Mouse (Mus musculus) layer of hippocampus, adult 9-10 months (tissue): ENCODE data around the gene Hist1h2bh.
A peak's percentile ranks its signal among the peaks of the same experiment; 100 is the strongest.
"Not testable (repeated sequence)": the region's sequence is repeated elsewhere in the genome, so short reads cannot be mapped to it uniquely, and the experiment has no call there.

Source experiments
- DNase-seq: peaks from one replicate; pipeline ENCODE4 v3.0.0; 2022; ENCODE audit warnings: low spot score

The Hist1h2bh gene

GRCm38 (mm10) chr13:23573898-23574524 is 30.8 kb upstream of the Hist1h2bh start, which contains the start of the genes Hist1h2bf and Hist1h2ad:
TSS of gene Hist1h2bf (minus strand) at chr13:23574196.
TSS of gene Hist1h2ad (plus strand) at chr13:23574381.
- peak; percentile 96 for DNase-seq

- not testable (repeated sequence) for DNase-seq
Observed at GRCm38 (mm10) chr13:23573034-23573897, 30.1 kb upstream of the Hist1h2bh start.

DNA sequence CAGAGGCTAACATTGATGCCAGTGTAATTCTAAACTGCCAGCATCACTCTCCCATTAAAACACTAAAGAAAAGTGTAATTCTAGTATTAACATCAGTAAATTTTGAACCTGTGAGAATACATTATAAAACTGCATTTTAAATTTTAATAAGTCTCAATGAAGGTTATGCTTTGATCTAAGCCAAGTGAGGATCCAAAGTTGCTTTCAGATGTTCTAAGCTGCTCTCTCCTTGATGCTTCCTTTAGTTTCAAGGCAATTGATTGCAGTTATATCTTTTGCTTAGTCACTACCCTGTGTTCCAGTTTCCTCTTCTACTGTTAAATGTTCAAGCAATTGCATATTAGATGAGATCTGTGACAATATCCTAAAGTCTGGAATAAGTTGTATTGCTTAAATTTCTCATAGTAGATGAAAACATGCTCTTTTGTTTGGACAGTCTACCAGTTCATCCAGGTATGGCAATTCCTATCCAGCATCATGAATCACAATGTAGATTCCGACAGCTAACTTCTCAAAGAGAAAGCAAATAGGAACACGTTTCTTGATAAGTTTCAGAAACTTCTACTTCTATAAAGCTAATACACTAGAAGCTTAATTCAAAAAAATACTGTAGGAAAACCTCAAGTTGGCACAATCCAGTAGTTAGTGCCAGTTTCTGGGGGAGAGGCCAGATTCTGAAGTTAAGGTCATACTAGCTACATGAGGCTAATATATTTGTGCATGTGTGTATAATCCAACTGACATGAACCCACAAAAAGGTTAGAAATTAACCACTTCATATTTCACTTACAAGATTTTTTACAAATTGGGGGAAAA is 29.2 kb upstream of the Hist1h2bh start:
- no peak for DNase-seq

- not testable (repeated sequence) for DNase-seq
Observed at GRCm38 (mm10) chr13:23571504-23572217, 28.5 kb upstream of the Hist1h2bh start.

GRCm38 (mm10) chr13:23571022-23571503 is 27.9 kb upstream of the Hist1h2bh start, which contains the start of the genes Hist1h2ae and Hist1h2bg:
TSS of gene Hist1h2ae (minus strand) at chr13:23571220.
TSS of gene Hist1h2bg (plus strand) at chr13:23571396.
- peak; percentile 88 for DNase-seq

DNA sequence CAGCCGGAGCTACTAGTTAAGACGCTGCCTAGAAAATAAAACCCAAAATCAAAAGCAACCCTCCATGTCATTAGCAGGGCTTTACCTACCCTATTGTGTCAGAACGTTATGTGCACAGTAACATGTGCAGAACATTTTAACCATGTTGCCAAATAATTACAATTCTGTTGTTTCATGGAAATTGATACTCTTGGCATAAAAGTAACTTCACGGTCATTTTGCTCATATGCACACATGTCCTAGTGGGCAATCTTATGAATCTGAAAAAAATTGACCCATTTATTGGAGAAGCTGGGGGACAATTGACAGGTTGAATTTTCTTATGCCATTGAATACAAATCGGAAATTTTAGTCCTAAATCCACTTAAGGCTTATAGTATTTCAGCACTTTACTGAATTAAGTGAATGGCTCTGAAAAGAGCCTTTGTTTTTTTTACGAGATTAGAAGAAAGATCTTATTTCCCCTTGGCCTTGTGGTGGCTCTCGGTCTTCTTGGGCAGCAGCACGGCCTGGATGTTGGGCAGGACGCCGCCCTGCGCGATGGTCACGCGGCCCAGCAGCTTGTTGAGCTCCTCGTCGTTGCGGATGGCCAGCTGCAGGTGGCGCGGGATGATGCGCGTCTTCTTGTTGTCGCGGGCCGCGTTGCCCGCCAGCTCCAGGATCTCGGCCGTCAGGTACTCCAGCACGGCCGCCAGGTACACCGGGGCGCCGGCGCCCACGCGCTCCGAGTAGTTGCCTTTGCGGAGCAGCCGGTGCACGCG is 27.2 kb upstream of the Hist1h2bh start:
- DNase-seq, result not testable (repeated sequence)

DNA sequence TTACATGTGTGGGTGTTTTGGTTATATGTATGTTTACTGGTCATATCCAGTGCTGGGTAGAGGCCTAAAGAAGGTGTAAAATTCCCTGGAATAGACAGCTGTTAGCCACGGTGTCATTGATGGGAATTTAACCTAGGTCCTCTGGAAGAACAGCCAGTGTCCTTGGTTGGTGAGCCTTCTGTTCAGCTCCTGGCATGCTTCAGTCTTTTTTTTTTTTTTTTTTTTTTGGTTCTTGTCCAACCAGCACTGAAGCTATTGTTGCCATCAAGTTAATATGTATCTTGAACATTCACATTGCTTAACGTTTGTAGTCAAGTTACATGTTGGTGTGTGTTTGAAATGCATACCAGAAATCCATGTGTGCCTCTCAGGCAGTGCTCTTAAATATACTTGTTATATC is 21.3 kb upstream of the Hist1h2bh start:
- DNase-seq, result no peak

DNA sequence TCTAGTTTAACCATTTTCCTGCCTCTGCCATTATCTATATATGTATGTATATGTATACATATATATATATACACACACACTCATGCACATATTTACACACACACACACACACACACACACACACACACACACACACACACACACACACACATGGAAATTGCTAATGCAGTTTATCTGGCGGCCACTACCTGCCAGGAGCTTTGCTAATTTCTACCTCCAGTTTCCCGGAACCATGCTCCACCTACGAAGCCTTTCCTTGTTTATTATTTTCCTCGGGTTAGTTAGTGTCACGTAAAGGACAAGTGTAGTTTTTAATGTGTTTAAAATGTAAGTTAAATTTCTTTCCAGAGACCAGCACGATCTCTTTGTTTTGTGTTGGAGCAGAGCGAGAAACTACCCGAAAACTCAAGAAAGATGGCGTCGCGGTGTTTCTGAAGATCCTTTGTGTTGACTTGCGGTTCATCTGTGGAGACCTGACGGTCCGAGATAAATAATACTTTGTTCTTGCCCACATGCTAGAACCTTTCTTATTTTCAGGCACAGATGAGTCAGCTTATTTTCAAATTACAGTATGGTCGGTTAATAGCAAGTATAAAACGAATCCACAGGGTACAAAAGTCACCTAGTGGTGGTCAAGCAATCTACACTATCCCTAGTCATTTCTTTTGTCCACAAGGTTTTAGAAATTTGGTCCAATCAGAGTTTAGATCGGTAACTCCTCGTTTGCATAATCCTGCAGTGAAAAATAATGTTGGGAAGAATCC is 19.7 kb upstream of the Hist1h2bh start:
- no peak for DNase-seq

- peak; percentile 96 for DNase-seq
Observed at GRCm38 (mm10) chr13:23561883-23562659, 18.9 kb upstream of the Hist1h2bh start, which contains the start of gene Hist1h3e. TSS of gene Hist1h3e (minus strand) at chr13:23562369.

- not testable (repeated sequence) for DNase-seq
Observed at GRCm38 (mm10) chr13:23561531-23561882, 18.3 kb upstream of the Hist1h2bh start.

GRCm38 (mm10) chr13:23560699-23561098 is 17.5 kb upstream of the Hist1h2bh start:
- DNase-seq, result not testable (repeated sequence)

- DNase-seq, result no peak
Observed at GRCm38 (mm10) chr13:23556906-23557305, 13.7 kb upstream of the Hist1h2bh start.

DNA sequence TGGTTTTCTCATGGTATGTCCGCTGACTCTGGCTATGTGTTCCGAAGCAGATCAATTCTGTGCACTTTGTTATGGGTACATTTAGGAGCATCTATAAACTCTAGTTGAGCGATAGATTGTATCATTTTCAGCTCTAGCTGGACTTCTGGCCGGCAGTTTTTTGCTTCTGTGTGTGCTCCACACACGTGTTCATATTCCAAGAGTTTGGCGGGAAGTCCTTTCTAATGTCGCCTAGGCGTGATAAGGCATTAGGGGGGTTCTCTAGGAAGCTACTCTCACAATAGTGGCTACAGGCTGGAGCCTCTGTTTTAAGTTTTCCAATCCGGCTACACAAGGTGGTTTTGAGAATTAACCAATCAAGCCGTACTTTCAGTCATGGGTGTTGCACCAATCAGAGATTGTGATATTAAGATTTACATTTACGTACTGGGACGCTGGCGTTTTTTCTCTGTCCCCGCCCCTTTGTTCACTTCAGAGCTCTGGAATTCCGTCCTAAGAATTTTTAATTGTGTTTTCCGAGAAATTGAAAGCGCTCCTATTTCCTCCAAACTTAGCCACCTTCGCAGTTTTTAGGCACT is 12.7 kb upstream of the Hist1h2bh start:
- peak; percentile 87 for DNase-seq

DNA sequence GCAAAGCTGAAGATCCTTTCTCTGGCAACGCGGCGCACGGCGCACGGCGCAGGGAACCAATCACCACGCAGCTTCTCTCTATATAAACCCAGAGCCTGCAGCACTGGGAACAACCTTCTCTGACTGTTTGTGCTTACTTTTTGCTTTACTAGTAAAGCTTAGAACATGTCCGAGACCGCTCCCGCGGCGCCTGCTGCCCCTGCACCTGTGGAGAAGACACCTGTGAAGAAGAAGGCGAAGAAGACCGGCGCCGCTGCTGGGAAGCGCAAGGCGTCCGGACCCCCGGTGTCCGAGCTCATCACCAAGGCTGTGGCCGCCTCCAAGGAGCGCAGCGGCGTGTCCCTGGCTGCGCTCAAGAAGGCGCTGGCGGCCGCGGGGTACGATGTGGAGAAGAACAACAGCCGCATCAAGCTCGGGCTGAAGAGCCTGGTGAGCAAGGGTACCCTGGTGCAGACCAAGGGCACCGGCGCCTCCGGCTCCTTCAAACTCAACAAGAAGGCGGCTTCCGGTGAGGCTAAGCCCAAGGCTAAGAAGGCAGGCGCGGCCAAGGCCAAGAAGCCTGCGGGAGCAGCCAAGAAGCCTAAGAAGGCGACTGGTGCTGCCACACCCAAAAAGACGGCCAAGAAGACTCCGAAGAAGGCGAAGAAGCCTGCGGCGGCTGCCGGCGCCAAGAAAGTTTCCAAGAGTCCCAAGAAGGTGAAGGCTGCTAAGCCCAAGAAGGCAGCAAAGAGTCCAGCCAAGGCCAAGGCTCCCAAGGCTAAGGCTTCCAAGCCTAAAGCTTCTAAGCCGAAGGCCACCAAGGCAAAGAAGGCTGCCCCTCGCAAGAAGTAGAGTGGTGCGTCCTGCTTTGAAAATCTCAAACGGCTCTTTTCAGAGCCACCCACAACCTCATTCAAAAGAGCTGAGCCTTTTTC is 12.0 kb upstream of the Hist1h2bh start:
- no peak for DNase-seq

- no peak for DNase-seq
Observed at GRCm38 (mm10) chr13:23554393-23554792, 11.2 kb upstream of the Hist1h2bh start.

- DNase-seq, result no peak
Observed at GRCm38 (mm10) chr13:23552962-23553361, 9.8 kb upstream of the Hist1h2bh start, which contains the start of gene Hist1h1d. TSS of gene Hist1h1d (plus strand) at chr13:23553262.
